Mouse (Mus musculus) lung, postnatal 0 days (tissue): ENCODE results near the gene Fam114a1.

Source experiments
- CTCF ChIP-seq: IDR thresholded peaks from 2 replicates; pipeline ENCODE4 v1.5.1; 2016; ENCODE audit warnings: antibody characterized with exemption, mild to moderate bottlenecking
- EP300 ChIP-seq: IDR thresholded peaks from 2 replicates; pipeline ENCODE4 v1.6.1; 2016; ENCODE audit warnings: antibody characterized with exemption, mild to moderate bottlenecking, control low read depth

DNA sequence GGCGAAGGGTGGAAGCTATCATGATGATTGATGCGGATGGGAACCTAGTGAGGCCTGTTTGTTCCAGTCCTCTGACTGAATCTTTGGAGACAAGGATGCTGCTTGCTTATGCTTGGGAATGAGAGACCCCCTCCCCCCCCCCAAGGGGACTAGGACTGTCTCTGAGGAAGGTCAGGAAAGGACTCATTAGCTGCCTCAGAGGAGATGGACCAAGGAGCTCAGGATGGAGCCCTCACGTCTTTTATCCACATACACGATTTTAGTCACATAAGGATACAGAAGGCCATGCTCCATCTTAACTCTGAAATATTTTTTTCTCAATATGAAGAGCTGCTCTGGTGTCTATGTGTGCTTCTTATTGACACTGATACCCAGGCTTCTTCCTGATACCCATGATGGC lies 92.4 kb downstream of the Fam114a1 start:
- TF ChIP-seq CTCF: no peak
- no peak for TF ChIP-seq EP300
